Comparison of ENCODE assay signal across 16 mouse cellular contexts in genomic region chr6:54979426-54979825, GRCm38 (mm10).
"Had no signal": no experiment of that assay in that cellular context is flagged by ENCODE, and none has a peak within 500 bp of the region (broad histone marks: within the 10 kb centered on the region; RNA-seq: fewer than 3 reads in every experiment).

No protein-coding gene starts in this region.

- H3K27me3 ChIP-seq: stomach, embryonic 15.5 days had no signal

- H3K4me1 ChIP-seq: neural tube, embryonic 13.5 days; neural tube, embryonic 15.5 days; stomach, embryonic 15.5 days had no signal

- DNase-seq: retina, postnatal 1 day; right cerebral cortex, adult 18-20 months; right cerebral cortex, postnatal 14 days; right cerebral cortex, postnatal 25 days; right cerebral cortex, postnatal 4 days; spleen, adult 18-20 months; thymus, adult 18-20 months; thymus, adult 2 months; thymus, postnatal 14 days; thymus, postnatal 25 days; thymus, postnatal 36 days; thymus, postnatal 4 days had no signal

- H3K27ac ChIP-seq: neural tube, embryonic 13.5 days; neural tube, embryonic 15.5 days; stomach, embryonic 15.5 days; stomach, postnatal 0 days had no signal

- H3K36me3 ChIP-seq: neural tube, embryonic 13.5 days; neural tube, embryonic 15.5 days; stomach, embryonic 15.5 days had no signal

- H3K9me3 ChIP-seq: neural tube, embryonic 13.5 days; neural tube, embryonic 15.5 days; stomach, embryonic 15.5 days had no signal

- H3K4me3 ChIP-seq: neural tube, embryonic 13.5 days; neural tube, embryonic 15.5 days; stomach, embryonic 15.5 days had no signal
